Mouse (Mus musculus): ENCODE measurements around the gene Zfp800. TPM values are rescaled to one million over a fixed set of nuclear protein-coding genes. Genes with fewer than 3 reads are reported as not detected.

The Zfp800 gene
- polyA plus RNA-seq, 1 experiment, result 8.5 TPM

DNA sequence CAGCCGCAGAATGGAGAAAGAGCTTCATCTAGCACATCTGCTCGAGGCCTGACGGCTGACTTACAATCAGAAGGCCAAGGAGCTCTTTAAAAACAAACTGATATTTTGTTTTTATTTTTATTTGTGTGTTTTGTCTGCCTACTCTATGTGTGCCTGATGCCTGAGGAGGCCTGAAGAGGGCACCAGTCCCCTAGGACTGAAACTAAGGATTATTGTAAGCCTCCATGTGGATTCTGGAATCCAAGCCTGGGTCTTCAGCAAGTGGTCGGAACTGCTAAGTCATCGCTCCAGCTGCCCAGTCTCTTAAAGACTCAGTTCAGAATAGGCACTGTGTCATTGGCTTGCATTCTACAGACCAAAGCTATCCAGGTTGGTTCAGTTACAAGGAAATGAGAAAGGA lies 58.4 kb downstream of the Zfp800 start:
- TF ChIP-seq POLR2A (IDR thresholded peaks at IDR 0.05; ENCODE audit: control insufficient read depth, extremely low read depth, insufficient read depth, low read length, poor library complexity) (no peak), CTCF (IDR thresholded peaks at IDR 0.05; ENCODE audit: borderline replicate concordance, control insufficient read depth, extremely low read depth, insufficient read depth, low read length, poor library complexity) (no peak)
- Histone ChIP-seq H3K27me3 (ENCODE audit: control insufficient read depth, insufficient read depth, low read length) (no peaks in the 10 kb centered on the region), H3K36me3 (ENCODE audit: control insufficient read depth, insufficient read depth, low read length) (no peaks in the 10 kb centered on the region), H3K27ac (ENCODE audit: control insufficient read depth, insufficient read depth, low read length) (no peak overlapping the region), H3K4me1 (replicated peaks; ENCODE audit: control insufficient read depth, insufficient read depth, low read length) (no peaks in the 10 kb centered on the region), H3K4me3 (ENCODE audit: control insufficient read depth, insufficient read depth, low read length) (no peak overlapping the region)
- over 99% methylated on average over 5 of the region's 5 CpGs for WGBS
- no peak for DNase-seq

DNA sequence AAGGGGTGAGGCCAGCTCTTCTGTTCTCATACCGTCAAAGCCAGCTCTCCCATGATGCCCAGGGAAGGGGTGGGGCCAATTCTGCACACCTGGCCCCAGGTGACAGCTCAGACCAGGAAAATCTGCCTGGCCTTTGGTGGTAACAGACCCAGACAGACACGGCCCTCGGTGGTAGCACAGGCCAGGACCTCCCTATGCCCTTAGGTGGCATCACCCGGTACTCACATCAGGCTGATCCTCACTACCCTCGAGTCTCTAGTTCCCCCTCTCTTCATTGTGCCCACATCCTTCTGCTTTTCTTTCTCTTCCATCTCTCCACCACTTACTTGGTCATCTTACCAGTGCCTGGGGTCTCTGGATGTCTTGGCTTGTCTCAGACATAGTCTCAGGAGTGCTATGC lies 64.1 kb downstream of the Zfp800 start:
- WGBS, result 63% methylated on average over 5 of the region's 5 CpGs
- H3K27ac ChIP-seq (ENCODE audit: control insufficient read depth, insufficient read depth, low read length), result no peak overlapping the region
- TF ChIP-seq CTCF (IDR thresholded peaks at IDR 0.05; ENCODE audit: borderline replicate concordance, control insufficient read depth, extremely low read depth, insufficient read depth, low read length, poor library complexity), result no peak
- H3K27me3 ChIP-seq (ENCODE audit: control insufficient read depth, insufficient read depth, low read length), result no peaks in the 10 kb centered on the region
- no peaks in the 10 kb centered on the region for H3K4me1 ChIP-seq (replicated peaks; ENCODE audit: control insufficient read depth, insufficient read depth, low read length)
- H3K36me3 ChIP-seq (ENCODE audit: control insufficient read depth, insufficient read depth, low read length), result no peaks in the 10 kb centered on the region
- DNase-seq, result no peak
- H3K4me3 ChIP-seq (ENCODE audit: control insufficient read depth, insufficient read depth, low read length), result no peak overlapping the region

DNA sequence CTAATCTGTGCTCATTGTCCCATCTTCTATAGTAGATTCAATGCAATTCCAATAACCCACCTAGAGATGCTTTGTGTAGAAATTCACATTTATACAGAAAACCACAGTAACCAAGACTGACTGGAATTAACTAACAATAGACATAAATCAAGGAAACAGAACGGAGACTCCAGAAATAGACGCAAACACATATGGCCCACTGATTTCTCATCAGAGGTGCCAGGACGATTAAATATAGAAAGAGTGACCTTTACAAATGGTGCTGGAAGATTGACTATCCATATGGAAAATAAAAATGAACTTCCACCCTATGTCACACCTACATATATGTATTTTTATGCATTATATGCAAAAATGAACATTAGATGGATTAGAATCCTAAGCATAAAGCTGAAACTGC lies 65.3 kb downstream of the Zfp800 start:
- WGBS, result 97% methylated on average over 3 of the region's 3 CpGs
- Histone ChIP-seq H3K27me3 (ENCODE audit: control insufficient read depth, insufficient read depth, low read length) (no peaks in the 10 kb centered on the region), H3K36me3 (ENCODE audit: control insufficient read depth, insufficient read depth, low read length) (no peaks in the 10 kb centered on the region), H3K4me3 (ENCODE audit: control insufficient read depth, insufficient read depth, low read length) (no peak overlapping the region), H3K4me1 (replicated peaks; ENCODE audit: control insufficient read depth, insufficient read depth, low read length) (no peaks in the 10 kb centered on the region), H3K27ac (ENCODE audit: control insufficient read depth, insufficient read depth, low read length) (no peak overlapping the region)
- DNase-seq, result no peak
- TF ChIP-seq POLR2A (IDR thresholded peaks at IDR 0.05; ENCODE audit: control insufficient read depth, extremely low read depth, insufficient read depth, low read length, poor library complexity) (no peak), CTCF (IDR thresholded peaks at IDR 0.05; ENCODE audit: borderline replicate concordance, control insufficient read depth, extremely low read depth, insufficient read depth, low read length, poor library complexity) (no peak)

DNA sequence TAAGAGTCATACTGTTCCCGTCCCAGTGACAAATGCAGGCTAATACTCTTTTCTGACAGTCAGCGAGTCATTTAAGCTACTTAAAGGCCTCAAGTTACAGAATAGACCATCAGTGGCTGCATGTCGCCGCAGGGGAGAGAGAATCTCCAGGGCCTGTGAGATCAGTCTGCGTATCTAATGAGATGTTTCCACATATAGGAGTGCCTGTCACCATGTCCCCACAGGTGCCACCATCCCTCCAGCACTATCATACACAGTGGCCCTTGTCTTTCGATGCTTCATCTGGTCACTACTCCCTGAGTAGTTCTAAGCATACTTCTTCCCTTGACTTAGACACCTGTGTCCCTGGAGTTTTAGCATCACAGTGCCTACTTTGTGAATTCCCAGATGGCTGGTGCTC lies 68.0 kb downstream of the Zfp800 start:
- Histone ChIP-seq H3K36me3 (ENCODE audit: control insufficient read depth, insufficient read depth, low read length) (no peaks in the 10 kb centered on the region), H3K4me3 (ENCODE audit: control insufficient read depth, insufficient read depth, low read length) (no peak overlapping the region), H3K27me3 (ENCODE audit: control insufficient read depth, insufficient read depth, low read length) (no peaks in the 10 kb centered on the region), H3K4me1 (replicated peaks; ENCODE audit: control insufficient read depth, insufficient read depth, low read length) (no peaks in the 10 kb centered on the region), H3K27ac (ENCODE audit: control insufficient read depth, insufficient read depth, low read length) (no peak overlapping the region)
- WGBS, result 93% methylated on average over 6 of the region's 6 CpGs
- TF ChIP-seq POLR2A (IDR thresholded peaks at IDR 0.05; ENCODE audit: control insufficient read depth, extremely low read depth, insufficient read depth, low read length, poor library complexity), result no peak
- DNase-seq, result no peak

DNA sequence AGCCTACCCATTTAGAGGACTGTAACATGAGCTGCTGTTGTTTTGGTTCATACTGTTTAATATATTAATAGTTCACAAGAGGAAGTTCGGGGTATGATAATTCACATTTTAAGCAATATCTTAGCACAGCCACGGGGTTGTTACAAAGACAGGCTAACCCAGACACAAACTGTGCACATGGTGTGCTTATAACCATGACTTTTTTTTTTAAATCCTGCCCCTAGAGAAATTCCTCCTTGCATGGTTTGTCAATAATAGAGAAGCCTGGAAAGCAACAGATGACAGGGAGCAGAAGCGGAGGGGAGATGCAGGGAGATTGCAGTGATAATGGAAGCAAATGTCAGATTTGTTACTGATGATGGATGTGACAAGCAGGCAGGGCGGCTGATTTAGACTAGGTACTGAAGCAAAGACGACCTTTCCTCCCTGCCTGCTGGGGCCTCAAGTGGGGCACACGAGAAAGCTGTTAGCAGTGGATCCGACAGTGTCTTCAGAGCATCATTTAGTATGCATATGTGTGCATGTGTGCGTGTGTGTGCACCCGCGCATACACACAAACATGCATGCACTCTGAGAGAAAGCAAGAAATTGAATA lies 68.7 kb downstream of the Zfp800 start:
- H3K4me1 ChIP-seq (replicated peaks; ENCODE audit: control insufficient read depth, insufficient read depth, low read length), result no peaks in the 10 kb centered on the region
- no peak overlapping the region for H3K27ac ChIP-seq (ENCODE audit: control insufficient read depth, insufficient read depth, low read length)
- no peak overlapping the region for H3K4me3 ChIP-seq (ENCODE audit: control insufficient read depth, insufficient read depth, low read length)
- 90% methylated on average over 10 of the region's 10 CpGs for WGBS
- TF ChIP-seq CTCF (IDR thresholded peaks at IDR 0.05; ENCODE audit: borderline replicate concordance, control insufficient read depth, extremely low read depth, insufficient read depth, low read length, poor library complexity), result no peak
- no peak for TF ChIP-seq POLR2A (IDR thresholded peaks at IDR 0.05; ENCODE audit: control insufficient read depth, extremely low read depth, insufficient read depth, low read length, poor library complexity)
- DNase-seq, result no peak
- no peaks in the 10 kb centered on the region for H3K36me3 ChIP-seq (ENCODE audit: control insufficient read depth, insufficient read depth, low read length)
- H3K27me3 ChIP-seq (ENCODE audit: control insufficient read depth, insufficient read depth, low read length), result no peaks in the 10 kb centered on the region

DNA sequence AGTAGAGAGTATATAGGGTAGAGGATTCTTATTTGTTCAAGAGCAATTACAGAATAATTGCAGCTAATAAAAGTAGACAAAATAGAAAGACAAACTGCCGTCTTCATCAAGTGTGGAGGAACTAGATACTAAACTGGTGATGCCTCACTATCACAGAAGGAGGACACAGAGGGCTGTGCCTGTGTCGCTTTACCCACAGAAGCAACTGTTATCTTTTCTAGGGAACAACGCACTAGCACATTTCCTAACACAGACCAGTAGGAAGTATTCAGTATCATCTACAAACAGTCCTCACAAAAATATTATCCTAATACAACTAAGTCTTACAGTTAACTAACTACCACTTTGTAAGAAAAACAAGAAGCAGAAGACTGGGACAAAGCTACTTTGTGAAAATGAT lies 71.1 kb downstream of the Zfp800 start:
- H3K4me3 ChIP-seq (ENCODE audit: control insufficient read depth, insufficient read depth, low read length), result no peak overlapping the region
- TF ChIP-seq POLR2A (IDR thresholded peaks at IDR 0.05; ENCODE audit: control insufficient read depth, extremely low read depth, insufficient read depth, low read length, poor library complexity) (no peak), CTCF (IDR thresholded peaks at IDR 0.05; ENCODE audit: borderline replicate concordance, control insufficient read depth, extremely low read depth, insufficient read depth, low read length, poor library complexity) (no peak)
- 97% methylated on average over 3 of the region's 3 CpGs for WGBS
- H3K36me3 ChIP-seq (ENCODE audit: control insufficient read depth, insufficient read depth, low read length), result no peaks in the 10 kb centered on the region
- H3K27ac ChIP-seq (ENCODE audit: control insufficient read depth, insufficient read depth, low read length), result no peak overlapping the region
- DNase-seq, result no peak
- H3K4me1 ChIP-seq (replicated peaks; ENCODE audit: control insufficient read depth, insufficient read depth, low read length), result no peaks in the 10 kb centered on the region
- H3K27me3 ChIP-seq (ENCODE audit: control insufficient read depth, insufficient read depth, low read length), result no peaks in the 10 kb centered on the region

DNA sequence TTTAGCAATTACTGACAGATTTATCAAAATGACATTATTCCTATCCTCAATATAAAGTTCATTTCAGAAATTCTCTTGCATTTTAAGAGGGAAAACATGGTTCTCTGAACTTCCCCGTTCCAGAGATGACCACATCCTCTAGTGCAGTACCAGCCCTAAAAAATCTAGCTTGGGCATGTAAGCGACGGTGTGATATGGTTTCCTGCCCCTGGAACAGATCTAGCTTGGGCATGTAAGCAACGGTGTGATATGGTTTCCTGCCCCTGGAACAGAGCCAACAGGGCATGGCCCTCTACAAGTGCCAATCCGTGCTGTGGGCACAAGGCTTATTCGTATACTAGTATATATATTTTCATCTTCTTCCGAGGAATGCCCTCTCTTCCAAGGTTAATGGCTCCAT lies 75.4 kb downstream of the Zfp800 start:
- no peaks in the 10 kb centered on the region for H3K4me1 ChIP-seq (replicated peaks; ENCODE audit: control insufficient read depth, insufficient read depth, low read length)
- H3K27me3 ChIP-seq (ENCODE audit: control insufficient read depth, insufficient read depth, low read length), result no peaks in the 10 kb centered on the region
- WGBS, result 20% methylated on average over 7 of the region's 7 CpGs
- H3K36me3 ChIP-seq (ENCODE audit: control insufficient read depth, insufficient read depth, low read length), result no peaks in the 10 kb centered on the region
- no peak overlapping the region for H3K27ac ChIP-seq (ENCODE audit: control insufficient read depth, insufficient read depth, low read length)
- TF ChIP-seq CTCF (IDR thresholded peaks at IDR 0.05; ENCODE audit: borderline replicate concordance, control insufficient read depth, extremely low read depth, insufficient read depth, low read length, poor library complexity) (no peak), POLR2A (IDR thresholded peaks at IDR 0.05; ENCODE audit: control insufficient read depth, extremely low read depth, insufficient read depth, low read length, poor library complexity) (no peak)
- no peak overlapping the region for H3K4me3 ChIP-seq (ENCODE audit: control insufficient read depth, insufficient read depth, low read length)
- peak; percentile 3 for DNase-seq
